Mouse (Mus musculus): ENCODE results near the gene Vmn1r107. TPM values are rescaled to one million over a fixed set of nuclear protein-coding genes. Genes with fewer than 3 reads are reported as not detected.
"Not testable (repeated sequence)": the region's sequence is repeated elsewhere in the genome, so short reads cannot be mapped to it uniquely, and the experiment has no call there.

Gene Vmn1r107
- total RNA-seq (2014; rRNA removed; ENCODE audit: low replicate concordance): not detected in 2 replicates
- not detected in 2 replicates for polyA plus RNA-seq (2015; fragmentation: Nextera tagmentation; extraction: Ambion mirVana)

DNA sequence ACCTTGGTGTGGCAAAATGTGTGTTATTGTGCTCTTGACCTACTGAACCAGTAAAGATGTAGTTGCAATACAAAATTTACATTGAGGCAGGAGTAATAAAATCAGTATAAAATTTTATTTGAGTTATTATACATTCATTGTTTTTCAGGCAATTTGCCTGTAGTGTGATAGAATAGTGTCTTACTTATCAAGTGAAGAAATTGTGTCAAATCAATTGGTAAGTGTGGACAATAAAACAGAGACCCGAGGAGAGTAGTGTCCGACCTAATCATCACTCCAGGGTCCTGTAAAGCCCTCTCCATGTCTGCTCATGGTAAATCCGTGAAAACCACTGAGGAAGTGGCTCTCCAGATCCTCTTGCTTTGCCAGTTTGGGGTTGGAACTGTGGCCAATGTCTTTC lies at the start of gene Vmn1r107:
Gene Vmn1r107 (plus strand): TSS at position 301 of the 400 bp plus-strand sequence.
- not testable (repeated sequence) for H3K27me3 ChIP-seq (ENCODE audit: control insufficient read depth, insufficient read depth, low read length); DNase-seq (ENCODE audit: low spot score); H3K27ac ChIP-seq (ENCODE audit: low read depth); ATAC-seq (ENCODE audit: insufficient read depth, low read depth); H3K9me3 ChIP-seq (replicated peaks; ENCODE audit: control insufficient read depth, low read length); H3K4me3 ChIP-seq (ENCODE audit: low read depth, low read length); H3K9ac ChIP-seq (replicated peaks; ENCODE audit: low read depth, low read length); H3K4me1 ChIP-seq (ENCODE audit: control insufficient read depth, insufficient read depth); H3K4me2 ChIP-seq (ENCODE audit: low read depth, low read length); H3K36me3 ChIP-seq (replicated peaks; ENCODE audit: control insufficient read depth, insufficient read depth, low read length)
- WGBS: no CpG with 5 or more reads among the region's 3 CpGs

DNA sequence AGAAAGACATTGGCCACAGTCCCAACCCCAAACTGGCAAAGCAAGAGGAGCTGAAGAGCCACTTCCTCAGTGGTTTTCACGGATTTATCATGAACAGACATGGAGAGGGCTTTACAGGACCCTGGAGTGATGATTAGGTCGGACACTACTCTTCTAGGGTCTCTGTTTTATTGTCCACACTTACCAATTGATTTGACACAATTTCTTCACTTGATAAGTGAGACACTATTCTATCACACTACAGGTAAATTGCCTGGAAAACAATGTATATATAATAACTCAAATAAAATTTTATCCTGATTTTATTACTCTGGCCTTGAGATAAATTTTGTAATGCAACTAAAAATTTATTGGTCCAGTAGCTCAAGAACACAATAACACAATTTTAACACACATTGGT lies 34.4 kb downstream of the Vmn1r107 start, which contains the start of gene Vmn1r111:
Gene Vmn1r111 (minus strand): TSS at position 101 of the 400 bp plus-strand sequence.
- not testable (repeated sequence) for H3K9me3 ChIP-seq (replicated peaks; ENCODE audit: control insufficient read depth, low read length); H3K27me3 ChIP-seq (ENCODE audit: control insufficient read depth, insufficient read depth, low read length); H3K27ac ChIP-seq (ENCODE audit: low read depth); H3K4me3 ChIP-seq (ENCODE audit: low read depth, low read length); H3K36me3 ChIP-seq (replicated peaks; ENCODE audit: control insufficient read depth, insufficient read depth, low read length); H3K9ac ChIP-seq (replicated peaks; ENCODE audit: low read depth, low read length); H3K4me1 ChIP-seq (ENCODE audit: control insufficient read depth, insufficient read depth); ATAC-seq (ENCODE audit: insufficient read depth, low read depth); DNase-seq (ENCODE audit: low spot score); H3K4me2 ChIP-seq (ENCODE audit: low read depth, low read length)
- WGBS: no CpG with 5 or more reads among the region's 2 CpGs

Other genes starting within 250 kb of the Vmn1r107 start
- not detected in 2 replicates for gene Vmn1r101, start 226.3 kb upstream of the Vmn1r107 start, total RNA-seq (2014; rRNA removed; ENCODE audit: low replicate concordance)
- not detected in 2 replicates for gene Vmn1r101, start 226.3 kb upstream of the Vmn1r107 start, polyA plus RNA-seq (2015; fragmentation: Nextera tagmentation; extraction: Ambion mirVana)
- not detected in 2 replicates for gene Gm10670, start 194.0 kb upstream of the Vmn1r107 start, total RNA-seq (2014; rRNA removed; ENCODE audit: low replicate concordance)
- not detected in 2 replicates for gene Gm10670, start 194.0 kb upstream of the Vmn1r107 start, polyA plus RNA-seq (2015; fragmentation: Nextera tagmentation; extraction: Ambion mirVana)
- gene Vmn1r103, start 158.4 kb upstream of the Vmn1r107 start, total RNA-seq (2014; rRNA removed; ENCODE audit: low replicate concordance): not detected in 2 replicates
- not detected in 2 replicates for gene Vmn1r103, start 158.4 kb upstream of the Vmn1r107 start, polyA plus RNA-seq (2015; fragmentation: Nextera tagmentation; extraction: Ambion mirVana)
- not detected in 2 replicates for gene Vmn1r104, start 135.1 kb upstream of the Vmn1r107 start, total RNA-seq (2014; rRNA removed; ENCODE audit: low replicate concordance)
- not detected in 2 replicates for gene Vmn1r104, start 135.1 kb upstream of the Vmn1r107 start, polyA plus RNA-seq (2015; fragmentation: Nextera tagmentation; extraction: Ambion mirVana)
- not detected in 2 replicates for gene Gm5726, start 123.2 kb upstream of the Vmn1r107 start, total RNA-seq (2014; rRNA removed; ENCODE audit: low replicate concordance)
- not detected in 2 replicates for gene Gm5726, start 123.2 kb upstream of the Vmn1r107 start, polyA plus RNA-seq (2015; fragmentation: Nextera tagmentation; extraction: Ambion mirVana)
- gene Gm4141, start 92.7 kb upstream of the Vmn1r107 start, total RNA-seq (2014; rRNA removed; ENCODE audit: low replicate concordance): not detected in 2 replicates
- not detected in 2 replicates for gene Gm4141, start 92.7 kb upstream of the Vmn1r107 start, polyA plus RNA-seq (2015; fragmentation: Nextera tagmentation; extraction: Ambion mirVana)
- gene Gm4513, start 69.9 kb upstream of the Vmn1r107 start, total RNA-seq (2014; rRNA removed; ENCODE audit: low replicate concordance): not detected in 2 replicates
- not detected in 2 replicates for gene Gm4513, start 69.9 kb upstream of the Vmn1r107 start, polyA plus RNA-seq (2015; fragmentation: Nextera tagmentation; extraction: Ambion mirVana)
- not detected in 2 replicates for gene Vmn1r111, start 34.3 kb downstream of the Vmn1r107 start, total RNA-seq (2014; rRNA removed; ENCODE audit: low replicate concordance)
- not detected in 2 replicates for gene Vmn1r111, start 34.3 kb downstream of the Vmn1r107 start, polyA plus RNA-seq (2015; fragmentation: Nextera tagmentation; extraction: Ambion mirVana)
- not detected in 2 replicates for gene Gm10668, start 61.7 kb downstream of the Vmn1r107 start, total RNA-seq (2014; rRNA removed; ENCODE audit: low replicate concordance)
- not detected in 2 replicates for gene Gm10668, start 61.7 kb downstream of the Vmn1r107 start, polyA plus RNA-seq (2015; fragmentation: Nextera tagmentation; extraction: Ambion mirVana)
- gene Vmn1r112, start 102.3 kb downstream of the Vmn1r107 start, total RNA-seq (2014; rRNA removed; ENCODE audit: low replicate concordance): not detected in 2 replicates
- not detected in 2 replicates for gene Vmn1r112, start 102.3 kb downstream of the Vmn1r107 start, polyA plus RNA-seq (2015; fragmentation: Nextera tagmentation; extraction: Ambion mirVana)
- gene Vmn1r113, start 118.4 kb downstream of the Vmn1r107 start, total RNA-seq (2014; rRNA removed; ENCODE audit: low replicate concordance): not detected in 2 replicates
- gene Vmn1r113, start 118.4 kb downstream of the Vmn1r107 start, polyA plus RNA-seq (2015; fragmentation: Nextera tagmentation; extraction: Ambion mirVana): not detected in 2 replicates
- gene Vmn1r114, start 143.3 kb downstream of the Vmn1r107 start, total RNA-seq (2014; rRNA removed; ENCODE audit: low replicate concordance): not detected in 2 replicates
- gene Vmn1r114, start 143.3 kb downstream of the Vmn1r107 start, polyA plus RNA-seq (2015; fragmentation: Nextera tagmentation; extraction: Ambion mirVana): not detected in 2 replicates
- not detected in 2 replicates for gene Vmn1r115, start 176.1 kb downstream of the Vmn1r107 start, total RNA-seq (2014; rRNA removed; ENCODE audit: low replicate concordance)
- gene Vmn1r115, start 176.1 kb downstream of the Vmn1r107 start, polyA plus RNA-seq (2015; fragmentation: Nextera tagmentation; extraction: Ambion mirVana): not detected in 2 replicates
- gene Vmn1r116, start 203.3 kb downstream of the Vmn1r107 start, total RNA-seq (2014; rRNA removed; ENCODE audit: low replicate concordance): not detected in 2 replicates
- not detected in 2 replicates for gene Vmn1r116, start 203.3 kb downstream of the Vmn1r107 start, polyA plus RNA-seq (2015; fragmentation: Nextera tagmentation; extraction: Ambion mirVana)
- not detected in 2 replicates for gene Vmn1r117, start 215.2 kb downstream of the Vmn1r107 start, total RNA-seq (2014; rRNA removed; ENCODE audit: low replicate concordance)
- gene Vmn1r117, start 215.2 kb downstream of the Vmn1r107 start, polyA plus RNA-seq (2015; fragmentation: Nextera tagmentation; extraction: Ambion mirVana): not detected in 2 replicates
- gene Vmn1r118, start 243.4 kb downstream of the Vmn1r107 start, total RNA-seq (2014; rRNA removed; ENCODE audit: low replicate concordance): not detected in 2 replicates
- gene Vmn1r118, start 243.4 kb downstream of the Vmn1r107 start, polyA plus RNA-seq (2015; fragmentation: Nextera tagmentation; extraction: Ambion mirVana): not detected in 2 replicates

Data from heart, postnatal 0 days (tissue).